ENCODE assay signal across 8 mouse cellular contexts in genomic region chr6:83326761-83327160, GRCm38 (mm10). TPM values are rescaled to one million over a fixed set of nuclear protein-coding genes. Genes with fewer than 3 reads are reported as not detected.
DNase-seq lines count a peak whose midpoint lies in the region; ATAC-seq and TF ChIP-seq lines count a peak whose summit lies in the region.

No protein-coding gene starts in this region.

- ATAC-seq in lung, embryonic 14.5 days (ENCODE audit: insufficient read depth) = no peak
- no peak for ATAC-seq in limb, embryonic 11.5 days (ENCODE audit: insufficient number of reproducible peaks, low FRiP score, low TSS enrichment, low read depth)
- ATAC-seq in neural tube, embryonic 15.5 days (ENCODE audit: low FRiP score) = no peak

- H3K4me1 ChIP-seq in lung, embryonic 14.5 days (ENCODE audit: insufficient read depth) = peaks cover 10% of the 10 kb centered on the region
- H3K4me1 ChIP-seq in embryonic fibroblast, embryonic 13.5 days (ENCODE audit: control insufficient read depth, insufficient read depth, low read length) = no peaks in the 10 kb centered on the region
- peaks cover 6% of the 10 kb centered on the region for H3K4me1 ChIP-seq in limb, embryonic 11.5 days (ENCODE audit: control insufficient read depth, insufficient read depth, low read length)
- peaks cover 30% of the 10 kb centered on the region for H3K4me1 ChIP-seq in neural tube, embryonic 15.5 days

- no peak for DNase-seq in lung, embryonic 14.5 days
- no peak for DNase-seq in lung, postnatal 25 days (ENCODE audit: low spot score)
- no peak for DNase-seq in limb, embryonic 11.5 days (ENCODE audit: low spot score)
- no peak for DNase-seq in retina, embryonic 14.5 days (ENCODE audit: low spot score)
- DNase-seq in ovary, adult 18-20 months (ENCODE audit: low spot score) = no peak
- DNase-seq in urinary bladder, postnatal 36 days (ENCODE audit: low spot score in 2 of 2) = no peak

- peak overlapping the region; percentile 79 for H3K4me3 ChIP-seq in lung, embryonic 14.5 days (ENCODE audit: low read depth, low read length)
- peak overlapping the region; percentile 90 for H3K4me3 ChIP-seq in embryonic fibroblast, embryonic 13.5 days (ENCODE audit: insufficient read depth, low read length)
- peak overlapping the region; percentile 85 for H3K4me3 ChIP-seq in limb, embryonic 11.5 days (ENCODE audit: low read depth, low read length)
- H3K4me3 ChIP-seq in neural tube, embryonic 15.5 days (replicated peaks) = peak overlapping the region; percentile 92

- peak overlapping the region; percentile 75 for H3K9ac ChIP-seq in lung, embryonic 14.5 days
- no peak overlapping the region for H3K9ac ChIP-seq in limb, embryonic 11.5 days (ENCODE audit: low read length)
- H3K9ac ChIP-seq in neural tube, embryonic 15.5 days (replicated peaks) = peak overlapping the region; percentile 91

- H3K4me2 ChIP-seq in lung, embryonic 14.5 days = peak overlapping the region; percentile 87
- peak overlapping the region; percentile 59 for H3K4me2 ChIP-seq in limb, embryonic 11.5 days (ENCODE audit: low read depth, severe bottlenecking)
- peak overlapping the region; percentile 77 for H3K4me2 ChIP-seq in neural tube, embryonic 15.5 days

- H3K36me3 ChIP-seq in lung, embryonic 14.5 days (ENCODE audit: insufficient read depth) = peaks cover 32% of the 10 kb centered on the region
- H3K36me3 ChIP-seq in limb, embryonic 11.5 days (ENCODE audit: control insufficient read depth, insufficient read depth, low read length) = peaks cover 6% of the 10 kb centered on the region; the same call in 1 of the 2 replicates
- H3K36me3 ChIP-seq in neural tube, embryonic 15.5 days = peaks cover 17% of the 10 kb centered on the region

- 53% methylated on average over 6 of the region's 6 CpGs for whole genome bisulfite sequencing in lung, embryonic 14.5 days
- 71% methylated on average over 6 of the region's 6 CpGs for WGBS in limb, embryonic 11.5 days
- 72% methylated on average over 6 of the region's 6 CpGs for WGBS in neural tube, embryonic 15.5 days

- no peaks in the 10 kb centered on the region for H3K27me3 ChIP-seq in lung, embryonic 14.5 days (ENCODE audit: insufficient read depth, low read length)
- H3K27me3 ChIP-seq in limb, embryonic 11.5 days (ENCODE audit: control insufficient read depth, insufficient read depth, low read length) = no peaks in the 10 kb centered on the region
- no peaks in the 10 kb centered on the region for H3K27me3 ChIP-seq in neural tube, embryonic 15.5 days (replicated peaks)

- no peak for TF ChIP-seq CTCF in lung, embryonic 14.5 days (IDR thresholded peaks at IDR 0.05; ENCODE audit: low read depth)
- no peak for TF ChIP-seq CTCF in embryonic fibroblast, embryonic 13.5 days (IDR thresholded peaks at IDR 0.05; ENCODE audit: borderline replicate concordance, insufficient read depth, low read length)

- no peaks in the 10 kb centered on the region for H3K9me3 ChIP-seq in lung, embryonic 14.5 days (ENCODE audit: low read depth, low read length)
- H3K9me3 ChIP-seq in limb, embryonic 11.5 days (ENCODE audit: control insufficient read depth, low read length) = no peaks in the 10 kb centered on the region
- no peaks in the 10 kb centered on the region for H3K9me3 ChIP-seq in neural tube, embryonic 15.5 days (replicated peaks)

- no peak for TF ChIP-seq POLR2A in embryonic fibroblast, embryonic 13.5 days (IDR thresholded peaks at IDR 0.05; ENCODE audit: low read depth, low read length)

- no peak overlapping the region for H3K27ac ChIP-seq in lung, embryonic 14.5 days (ENCODE audit: low read depth)
- no peak overlapping the region; the same call in 1 of the 2 replicates for H3K27ac ChIP-seq in embryonic fibroblast, embryonic 13.5 days (ENCODE audit: insufficient read depth, low read length)
- H3K27ac ChIP-seq in limb, embryonic 11.5 days (replicated peaks; ENCODE audit: low read depth, low read length) = no peak overlapping the region
- H3K27ac ChIP-seq in neural tube, embryonic 15.5 days (replicated peaks) = no peak overlapping the region

RNA-seq across cellular contexts. Expression of gene Mob1a, which starts 0.9 kb away (rescaled TPM):
- polyA plus RNA-seq in lung, embryonic 14.5 days (2014; fragmentation: Nextera tagmentation; extraction: Ambion mirVana) = 93.1 and 93.6 TPM in 2 replicates
- polyA plus RNA-seq in embryonic fibroblast, embryonic 13.5 days (2011; ENCODE audit: insufficient read length, low read depth, missing spikeins) = 139 and 148 TPM in 2 replicates
- polyA plus RNA-seq in limb, embryonic 11.5 days (2014; fragmentation: Nextera tagmentation; extraction: Ambion mirVana) = 69.7 and 78.6 TPM in 2 replicates
- polyA plus RNA-seq in neural tube, embryonic 15.5 days (2015; fragmentation: Nextera tagmentation; extraction: Ambion mirVana) = 20.2 and 31.3 TPM in 2 replicates

RNA-seq across cellular contexts. Expression of gene Mthfd2, which starts 1.1 kb away (rescaled TPM):
- polyA plus RNA-seq in lung, embryonic 14.5 days (2014; fragmentation: Nextera tagmentation; extraction: Ambion mirVana) = 41.6 and 47.3 TPM in 2 replicates
- polyA plus RNA-seq in embryonic fibroblast, embryonic 13.5 days (2011; ENCODE audit: insufficient read length, low read depth, missing spikeins) = 123 and 138 TPM in 2 replicates
- 59.7 and 59.9 TPM in 2 replicates for polyA plus RNA-seq in limb, embryonic 11.5 days (2014; fragmentation: Nextera tagmentation; extraction: Ambion mirVana)
- 30.9 and 34.7 TPM in 2 replicates for polyA plus RNA-seq in neural tube, embryonic 15.5 days (2015; fragmentation: Nextera tagmentation; extraction: Ambion mirVana)

RNA-seq across cellular contexts. Expression of gene Bola3, which starts 22.2 kb away (rescaled TPM):
- 144 and 151 TPM in 2 replicates for polyA plus RNA-seq in lung, embryonic 14.5 days (2014; fragmentation: Nextera tagmentation; extraction: Ambion mirVana)
- polyA plus RNA-seq in embryonic fibroblast, embryonic 13.5 days (2011; ENCODE audit: insufficient read length, low read depth, missing spikeins) = 86.0 and 88.1 TPM in 2 replicates
- 143 and 157 TPM in 2 replicates for polyA plus RNA-seq in limb, embryonic 11.5 days (2014; fragmentation: Nextera tagmentation; extraction: Ambion mirVana)
- 60.1 and 73.0 TPM in 2 replicates for polyA plus RNA-seq in neural tube, embryonic 15.5 days (2015; fragmentation: Nextera tagmentation; extraction: Ambion mirVana)
